Mouse (Mus musculus): Measurements from ENCODE around the gene Slc37a1. TPM values are rescaled to one million over a fixed set of nuclear protein-coding genes. Genes with fewer than 3 reads are reported as not detected.

The Slc37a1 gene
- polyA plus RNA-seq, 1 experiment from 2014 or later, result 5.8 TPM

- no peak overlapping the region for H3K27ac ChIP-seq (ENCODE audit: low read depth, low read length)
- H3K4me2 ChIP-seq (ENCODE audit: low read depth, low read length, severe bottlenecking), result no peak overlapping the region
- no peak overlapping the region for H3K9ac ChIP-seq (ENCODE audit: low read length)
- H3K27me3 ChIP-seq (ENCODE audit: control insufficient read depth, insufficient read depth, low read length), result peaks cover 2% of the 10 kb centered on the region; the same call in 1 of the 2 replicates
- no peaks in the 10 kb centered on the region for H3K9me3 ChIP-seq (ENCODE audit: control insufficient read depth, low read length)
- 79% methylated on average over 6 of the region's 6 CpGs for WGBS
- H3K4me3 ChIP-seq (ENCODE audit: low read depth, low read length), result no peak overlapping the region
- no peak for ATAC-seq (replicated peaks; ENCODE audit: low FRiP score)
- peaks cover 5% of the 10 kb centered on the region; the same call in 1 of the 2 replicates for H3K4me1 ChIP-seq (replicated peaks; ENCODE audit: control insufficient read depth, insufficient read depth, low read length)
- H3K36me3 ChIP-seq (ENCODE audit: control insufficient read depth, insufficient read depth, low read length), result no peaks in the 10 kb centered on the region
- no peak for DNase-seq (ENCODE audit: low spot score)
Observed at GRCm38 (mm10) chr17:31290859-31291258, 4.3 kb downstream of the Slc37a1 start.

GRCm38 (mm10) chr17:31294363-31295214, 8.0 kb downstream of the Slc37a1 start:
- 85% methylated on average over 15 of the region's 15 CpGs for WGBS
- DNase-seq (ENCODE audit: low spot score) (no peak), ATAC-seq (replicated peaks; ENCODE audit: low FRiP score) (no peak)
- no peak overlapping the region for H3K27ac ChIP-seq (ENCODE audit: low read depth, low read length)
- H3K4me1 ChIP-seq (replicated peaks; ENCODE audit: control insufficient read depth, insufficient read depth, low read length), result peaks cover 7% of the 10 kb centered on the region; the same call in 1 of the 2 replicates
- H3K4me2 ChIP-seq (ENCODE audit: low read depth, low read length, severe bottlenecking), result no peak overlapping the region
- H3K9me3 ChIP-seq (ENCODE audit: control insufficient read depth, low read length), result no peaks in the 10 kb centered on the region
- H3K27me3 ChIP-seq (ENCODE audit: control insufficient read depth, insufficient read depth, low read length), result peaks cover 9% of the 10 kb centered on the region
- no peak overlapping the region for H3K9ac ChIP-seq (ENCODE audit: low read length)
- H3K36me3 ChIP-seq (ENCODE audit: control insufficient read depth, insufficient read depth, low read length), result no peaks in the 10 kb centered on the region
- no peak overlapping the region for H3K4me3 ChIP-seq (ENCODE audit: low read depth, low read length)

- Histone ChIP-seq H3K4me1 (replicated peaks; ENCODE audit: control insufficient read depth, insufficient read depth, low read length) (peaks cover 7% of the 10 kb centered on the region; the same call in 1 of the 2 replicates), H3K9ac (ENCODE audit: low read length) (peak overlapping the region; percentile 71), H3K36me3 (ENCODE audit: control insufficient read depth, insufficient read depth, low read length) (no peaks in the 10 kb centered on the region), H3K4me3 (ENCODE audit: low read depth, low read length) (peak overlapping the region; percentile 48), H3K27ac (ENCODE audit: low read depth, low read length) (no peak overlapping the region), H3K9me3 (ENCODE audit: control insufficient read depth, low read length) (no peaks in the 10 kb centered on the region), H3K4me2 (ENCODE audit: low read depth, low read length, severe bottlenecking) (peak overlapping the region; percentile 99), H3K27me3 (ENCODE audit: control insufficient read depth, insufficient read depth, low read length) (peaks cover 9% of the 10 kb centered on the region)
- WGBS, result 19% methylated on average over 25 of the region's 25 CpGs
- peak; percentile 74 for DNase-seq (ENCODE audit: low spot score)
- peak; percentile 39; the same call in 1 of the 2 replicates for ATAC-seq (replicated peaks; ENCODE audit: low FRiP score)
Observed at GRCm38 (mm10) chr17:31295215-31295891, 8.8 kb downstream of the Slc37a1 start.

GRCm38 (mm10) chr17:31295892-31296781, 9.5 kb downstream of the Slc37a1 start:
- H3K4me2 ChIP-seq (ENCODE audit: low read depth, low read length, severe bottlenecking), result peak overlapping the region; percentile 99
- DNase-seq (ENCODE audit: low spot score) (peak; percentile 85), ATAC-seq (replicated peaks; ENCODE audit: low FRiP score) (peak; percentile 79)
- peaks cover 7% of the 10 kb centered on the region; the same call in 1 of the 2 replicates for H3K4me1 ChIP-seq (replicated peaks; ENCODE audit: control insufficient read depth, insufficient read depth, low read length)
- peak overlapping the region; percentile 48 for H3K4me3 ChIP-seq (ENCODE audit: low read depth, low read length)
- H3K27me3 ChIP-seq (ENCODE audit: control insufficient read depth, insufficient read depth, low read length), result peaks cover 9% of the 10 kb centered on the region
- 0 out of 2 replicates have a peak overlapping the region, but pooled peaks have one; percentile 18 for H3K27ac ChIP-seq (ENCODE audit: low read depth, low read length)
- no peaks in the 10 kb centered on the region for H3K9me3 ChIP-seq (ENCODE audit: control insufficient read depth, low read length)
- under 1% methylated on average over 68 of the region's 68 CpGs for WGBS
- peak overlapping the region; percentile 71 for H3K9ac ChIP-seq (ENCODE audit: low read length)
- no peaks in the 10 kb centered on the region for H3K36me3 ChIP-seq (ENCODE audit: control insufficient read depth, insufficient read depth, low read length)

- no peak overlapping the region for H3K4me2 ChIP-seq (ENCODE audit: low read depth, low read length, severe bottlenecking)
- peak overlapping the region; percentile 48; the same call in 1 of the 2 replicates for H3K4me3 ChIP-seq (ENCODE audit: low read depth, low read length)
- H3K9ac ChIP-seq (ENCODE audit: low read length), result no peak overlapping the region
Observed at GRCm38 (mm10) chr17:31297521-31297939, 10.9 kb downstream of the Slc37a1 start.

GRCm38 (mm10) chr17:31298419-31299209, 12.0 kb downstream of the Slc37a1 start:
- H3K4me2 ChIP-seq (ENCODE audit: low read depth, low read length, severe bottlenecking), result no peak overlapping the region
- H3K4me3 ChIP-seq (ENCODE audit: low read depth, low read length), result no peak overlapping the region
- WGBS, result 91% methylated on average over 6 of the region's 6 CpGs
- H3K4me1 ChIP-seq (replicated peaks; ENCODE audit: control insufficient read depth, insufficient read depth, low read length), result peaks cover 7% of the 10 kb centered on the region; the same call in 1 of the 2 replicates
- no peaks in the 10 kb centered on the region for H3K9me3 ChIP-seq (ENCODE audit: control insufficient read depth, low read length)
- no peak overlapping the region for H3K27ac ChIP-seq (ENCODE audit: low read depth, low read length)
- no peak for ATAC-seq (replicated peaks; ENCODE audit: low FRiP score)
- no peak overlapping the region for H3K9ac ChIP-seq (ENCODE audit: low read length)
- no peak for DNase-seq (ENCODE audit: low spot score)
- peaks cover 9% of the 10 kb centered on the region for H3K27me3 ChIP-seq (ENCODE audit: control insufficient read depth, insufficient read depth, low read length)
- no peaks in the 10 kb centered on the region for H3K36me3 ChIP-seq (ENCODE audit: control insufficient read depth, insufficient read depth, low read length)

More at GRCm38 (mm10) chr17:31297521-31297939, 10.9 kb downstream of the Slc37a1 start:
- Histone ChIP-seq H3K27ac (ENCODE audit: low read depth, low read length) (no peak overlapping the region), H3K36me3 (ENCODE audit: control insufficient read depth, insufficient read depth, low read length) (no peaks in the 10 kb centered on the region), H3K4me1 (replicated peaks; ENCODE audit: control insufficient read depth, insufficient read depth, low read length) (peaks cover 7% of the 10 kb centered on the region; the same call in 1 of the 2 replicates), H3K9me3 (ENCODE audit: control insufficient read depth, low read length) (no peaks in the 10 kb centered on the region), H3K27me3 (ENCODE audit: control insufficient read depth, insufficient read depth, low read length) (peaks cover 9% of the 10 kb centered on the region)
- no peak for DNase-seq (ENCODE audit: low spot score)
- WGBS, result 26% methylated on average over 7 of the region's 7 CpGs
- no peak for ATAC-seq (replicated peaks; ENCODE audit: low FRiP score)

- H3K4me1 ChIP-seq (replicated peaks; ENCODE audit: control insufficient read depth, insufficient read depth, low read length), result peaks cover 7% of the 10 kb centered on the region; the same call in 1 of the 2 replicates
- DNase-seq (ENCODE audit: low spot score), result no peak
- no peak for ATAC-seq (replicated peaks; ENCODE audit: low FRiP score)
- H3K4me2 ChIP-seq (ENCODE audit: low read depth, low read length, severe bottlenecking), result no peak overlapping the region
- H3K4me3 ChIP-seq (ENCODE audit: low read depth, low read length), result no peak overlapping the region
- peaks cover 9% of the 10 kb centered on the region for H3K27me3 ChIP-seq (ENCODE audit: control insufficient read depth, insufficient read depth, low read length)
- H3K9me3 ChIP-seq (ENCODE audit: control insufficient read depth, low read length), result no peaks in the 10 kb centered on the region
- WGBS, result 85% methylated on average over 4 of the region's 4 CpGs
- no peaks in the 10 kb centered on the region for H3K36me3 ChIP-seq (ENCODE audit: control insufficient read depth, insufficient read depth, low read length)
- no peak overlapping the region for H3K9ac ChIP-seq (ENCODE audit: low read length)
- no peak overlapping the region for H3K27ac ChIP-seq (ENCODE audit: low read depth, low read length)
Observed at GRCm38 (mm10) chr17:31299981-31300380, 13.4 kb downstream of the Slc37a1 start.
